Mouse (Mus musculus) E14TG2a.4 (cell line): Measurements from ENCODE around the gene Cxcr5.

Source experiments
- H3K27me3 ChIP-seq: 2 replicates; pipeline ENCODE4 v1.6.1; 2014; ENCODE audit warnings: low read length, control low read depth; ENCODE audit not compliant: insufficient read depth
- H3K36me3 ChIP-seq: 2 replicates; pipeline ENCODE4 v1.6.1; 2014; ENCODE audit warnings: low read length, control low read depth; ENCODE audit not compliant: insufficient read depth
- H3K4me1 ChIP-seq: replicated peaks from 2 replicates; pipeline ENCODE4 v1.6.1; 2014; ENCODE audit warnings: low read depth, low read length, control low read depth
- H3K4me3 ChIP-seq: replicated peaks from 2 replicates; pipeline ENCODE4 v1.5.1; 2014; ENCODE audit warnings: mild to moderate bottlenecking, low read length
- H3K9me3 ChIP-seq: 2 replicates; pipeline ENCODE4 v1.6.1; 2014; ENCODE audit warnings: low read length, control low read depth
- CTCF ChIP-seq: conservative IDR thresholded peaks from 2 replicates; pipeline ENCODE4 v1.5.1; 2014; ENCODE audit warnings: low read length
- NANOG ChIP-seq: IDR thresholded peaks from 2 replicates; pipeline ENCODE4 v1.6.1; 2014; ENCODE audit warnings: borderline replicate concordance, low read length, mixed read lengths
- POU5F1 ChIP-seq: IDR thresholded peaks from 2 replicates; pipeline ENCODE4 v1.6.1; 2014; ENCODE audit warnings: low read length, borderline replicate concordance

The Cxcr5 gene

GRCm38 (mm10) chr9:44552161-44552560 is 9.5 kb downstream of the Cxcr5 start:
- H3K27me3 ChIP-seq: no peaks in the 10 kb centered on the region
- TF ChIP-seq NANOG (no peak), CTCF (no peak), POU5F1 (no peak)
- H3K9me3 ChIP-seq: no peaks in the 10 kb centered on the region
- no peaks in the 10 kb centered on the region for H3K36me3 ChIP-seq
- H3K4me1 ChIP-seq: peaks cover 15% of the 10 kb centered on the region
- no peak overlapping the region for H3K4me3 ChIP-seq

GRCm38 (mm10) chr9:44551138-44551537 is 10.5 kb downstream of the Cxcr5 start:
- no peak for TF ChIP-seq NANOG
- TF ChIP-seq CTCF: no peak
- no peak for TF ChIP-seq POU5F1
- Histone ChIP-seq H3K4me3 (no peak overlapping the region), H3K36me3 (no peaks in the 10 kb centered on the region), H3K27me3 (no peaks in the 10 kb centered on the region), H3K4me1 (peaks cover 15% of the 10 kb centered on the region), H3K9me3 (no peaks in the 10 kb centered on the region)

GRCm38 (mm10) chr9:44548412-44549152 is 13.1 kb downstream of the Cxcr5 start:
- Histone ChIP-seq H3K36me3 (no peaks in the 10 kb centered on the region), H3K9me3 (no peaks in the 10 kb centered on the region), H3K4me3 (no peak overlapping the region), H3K27me3 (no peaks in the 10 kb centered on the region), H3K4me1 (peaks cover 15% of the 10 kb centered on the region)
- TF ChIP-seq POU5F1 (no peak), CTCF (no peak), NANOG (no peak)

- no peak overlapping the region for H3K4me3 ChIP-seq
- H3K4me1 ChIP-seq: peaks cover 8% of the 10 kb centered on the region
- TF ChIP-seq NANOG (no peak), CTCF (no peak), POU5F1 (no peak)
- no peaks in the 10 kb centered on the region for H3K27me3 ChIP-seq
- H3K36me3 ChIP-seq: no peaks in the 10 kb centered on the region
- no peaks in the 10 kb centered on the region for H3K9me3 ChIP-seq
These were observed 16.7 kb downstream of the Cxcr5 start for GRCm38 (mm10) chr9:44544986-44545385.

GRCm38 (mm10) chr9:44542364-44542763 is 19.3 kb downstream of the Cxcr5 start:
- no peak for TF ChIP-seq CTCF
- no peak for TF ChIP-seq POU5F1
- H3K9me3 ChIP-seq: no peaks in the 10 kb centered on the region

GRCm38 (mm10) chr9:44540676-44541075 is 21.0 kb downstream of the Cxcr5 start:
- TF ChIP-seq CTCF (no peak), NANOG (no peak)
- Histone ChIP-seq H3K27me3 (no peaks in the 10 kb centered on the region; the same call in 1 of the 2 replicates), H3K9me3 (no peaks in the 10 kb centered on the region), H3K4me3 (no peak overlapping the region), H3K4me1 (peaks cover 18% of the 10 kb centered on the region), H3K36me3 (no peaks in the 10 kb centered on the region)

More at GRCm38 (mm10) chr9:44542364-44542763, 19.3 kb downstream of the Cxcr5 start:
- no peak overlapping the region for H3K4me3 ChIP-seq
- peaks cover 16% of the 10 kb centered on the region for H3K4me1 ChIP-seq
- H3K36me3 ChIP-seq: no peaks in the 10 kb centered on the region
- H3K27me3 ChIP-seq: no peaks in the 10 kb centered on the region; the same call in 1 of the 2 replicates

- Histone ChIP-seq H3K9me3 (no peaks in the 10 kb centered on the region), H3K4me3 (no peak overlapping the region), H3K27me3 (no peaks in the 10 kb centered on the region; the same call in 1 of the 2 replicates), H3K36me3 (no peaks in the 10 kb centered on the region), H3K4me1 (peaks cover 18% of the 10 kb centered on the region)
- TF ChIP-seq NANOG (no peak), POU5F1 (no peak), CTCF (no peak)
These were observed 21.8 kb downstream of the Cxcr5 start for GRCm38 (mm10) chr9:44539816-44540421.

- H3K27me3 ChIP-seq: no peaks in the 10 kb centered on the region; the same call in 1 of the 2 replicates
- TF ChIP-seq CTCF (no peak), POU5F1 (no peak), NANOG (no peak)
- H3K4me1 ChIP-seq: peaks cover 17% of the 10 kb centered on the region
- no peak overlapping the region for H3K4me3 ChIP-seq
- no peaks in the 10 kb centered on the region for H3K9me3 ChIP-seq
- no peaks in the 10 kb centered on the region for H3K36me3 ChIP-seq
These were observed 23.9 kb downstream of the Cxcr5 start for GRCm38 (mm10) chr9:44537625-44538301.
